Mouse (Mus musculus): ENCODE measurements at regions not wholly inside any gene's neighbourhood (a gene's known extent, or its start where the extent isn't known, plus 50 kb on each side); places are given as distances from the start of the nearest gene placed in this dataset.

GRCm38 (mm10) chr7:111420698-111421097 is 337.9 kb upstream of the Eif4g2 start:
- DNase-seq (ENCODE audit: low spot score) = no peak

DNA sequence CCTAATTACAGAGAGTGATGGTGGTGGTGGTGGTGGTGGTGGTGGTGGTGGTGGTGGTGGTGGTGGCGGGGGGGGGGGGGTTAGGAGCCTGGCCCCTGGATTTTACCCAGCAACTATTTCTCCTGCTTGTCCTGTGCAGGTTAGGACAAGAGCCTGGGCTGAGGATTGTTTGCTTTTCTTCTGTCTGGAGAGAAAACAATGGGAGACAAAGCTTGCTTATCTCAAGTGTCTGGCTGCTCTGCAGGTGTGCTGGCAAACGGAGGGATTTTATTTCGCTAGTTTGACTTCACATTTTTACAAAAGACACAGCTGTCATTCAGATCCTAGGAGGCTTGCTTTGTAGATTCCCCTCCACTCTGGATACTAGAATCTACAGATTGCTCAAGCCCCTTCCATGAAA is 334.9 kb upstream of the Eif4g2 start:
- no peak for DNase-seq (ENCODE audit: low spot score)

DNA sequence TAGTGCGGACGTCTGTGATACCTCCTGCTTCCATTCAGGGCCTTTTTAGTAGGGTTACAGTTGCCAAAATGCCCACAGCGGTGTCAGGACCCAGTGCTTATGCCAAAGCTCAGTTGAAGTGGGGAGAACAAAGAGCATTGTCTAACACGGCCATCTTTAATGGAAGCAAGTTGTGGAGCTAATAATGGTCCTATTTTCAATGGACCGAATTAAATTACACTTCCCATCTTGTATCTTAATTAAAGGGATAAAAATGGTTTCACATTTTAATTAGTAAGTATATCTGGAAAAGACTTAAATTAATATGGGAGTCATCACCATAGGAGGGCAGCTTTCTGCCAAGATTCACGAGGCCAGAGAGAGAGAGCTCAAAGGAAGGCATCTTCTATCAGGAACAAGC is 333.2 kb upstream of the Eif4g2 start:
- no peak for DNase-seq (ENCODE audit: low spot score)

GRCm38 (mm10) chr7:111413745-111414144 is 330.9 kb upstream of the Eif4g2 start:
- DNase-seq (ENCODE audit: low spot score) = no peak

DNA sequence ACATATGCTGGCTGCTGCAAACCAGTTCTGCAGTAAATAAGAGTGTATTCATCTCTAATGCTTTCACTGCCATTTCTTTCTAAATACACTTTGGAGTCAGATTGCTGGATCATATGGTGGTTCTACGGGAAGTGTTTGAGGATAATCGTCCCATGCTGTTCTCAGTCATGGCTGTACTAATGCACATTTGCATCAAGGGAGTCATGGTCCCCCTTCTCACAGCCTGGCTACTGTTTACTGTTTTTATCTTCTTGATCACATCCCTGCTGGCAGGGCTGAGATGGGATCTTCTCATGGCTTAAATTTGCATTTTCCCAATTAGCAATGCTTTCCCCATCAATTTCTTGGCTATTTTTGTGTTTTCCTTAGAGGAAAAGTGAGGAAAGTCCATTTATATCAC is 330.1 kb upstream of the Eif4g2 start:
- no peak for DNase-seq (ENCODE audit: low spot score)

- no peak for DNase-seq (ENCODE audit: low spot score)
Measured at GRCm38 (mm10) chr7:111411386-111411960, 328.6 kb upstream of the Eif4g2 start.

DNA sequence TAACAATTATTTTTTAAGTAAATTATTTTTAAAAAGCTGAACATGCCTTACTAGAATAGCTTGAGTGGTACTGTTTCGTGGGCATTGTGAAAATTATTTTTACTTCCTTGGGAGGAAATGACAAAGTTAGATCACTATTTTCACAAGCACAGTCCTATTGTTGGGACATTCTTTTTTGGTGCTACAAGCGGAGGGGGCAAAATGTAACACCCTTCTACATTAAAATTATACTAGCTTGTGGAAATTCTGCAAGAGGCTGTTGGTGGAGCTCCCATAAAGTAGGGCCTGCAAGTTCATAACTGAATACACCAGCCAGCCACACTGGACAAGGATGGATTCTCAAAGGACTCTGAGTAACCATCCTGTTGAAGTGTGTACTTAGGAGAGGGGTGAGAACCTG is 313.1 kb upstream of the Eif4g2 start:
- no peak for DNase-seq (ENCODE audit: low spot score)

- DNase-seq (ENCODE audit: low spot score) = no peak
Measured at GRCm38 (mm10) chr7:111395111-111395510, 312.3 kb upstream of the Eif4g2 start.

DNA sequence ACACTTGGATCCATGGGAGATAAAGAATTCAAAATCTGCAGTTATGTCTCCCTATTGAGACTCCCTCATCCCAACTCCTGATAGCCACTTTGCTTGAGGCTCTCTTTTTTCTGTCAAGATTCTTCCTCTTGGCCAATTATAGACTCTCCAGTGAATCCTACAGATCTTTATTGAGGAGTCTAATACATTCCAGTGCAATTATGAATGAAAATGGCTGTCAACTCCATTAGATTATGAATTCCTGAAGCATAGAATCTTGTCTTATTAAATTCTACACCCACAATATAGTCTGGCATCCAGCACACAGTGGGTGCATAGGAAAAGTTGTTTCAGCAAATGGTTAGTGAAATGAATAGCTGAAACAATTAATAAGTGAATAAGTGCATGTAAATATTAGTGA is 311.0 kb upstream of the Eif4g2 start:
- DNase-seq (ENCODE audit: low spot score) = no peak

GRCm38 (mm10) chr7:111389690-111390089 is 306.9 kb upstream of the Eif4g2 start:
- no peak for DNase-seq (ENCODE audit: low spot score)

GRCm38 (mm10) chr7:111374534-111374933 is 291.7 kb upstream of the Eif4g2 start:
- no peak for DNase-seq (ENCODE audit: low spot score)

DNA sequence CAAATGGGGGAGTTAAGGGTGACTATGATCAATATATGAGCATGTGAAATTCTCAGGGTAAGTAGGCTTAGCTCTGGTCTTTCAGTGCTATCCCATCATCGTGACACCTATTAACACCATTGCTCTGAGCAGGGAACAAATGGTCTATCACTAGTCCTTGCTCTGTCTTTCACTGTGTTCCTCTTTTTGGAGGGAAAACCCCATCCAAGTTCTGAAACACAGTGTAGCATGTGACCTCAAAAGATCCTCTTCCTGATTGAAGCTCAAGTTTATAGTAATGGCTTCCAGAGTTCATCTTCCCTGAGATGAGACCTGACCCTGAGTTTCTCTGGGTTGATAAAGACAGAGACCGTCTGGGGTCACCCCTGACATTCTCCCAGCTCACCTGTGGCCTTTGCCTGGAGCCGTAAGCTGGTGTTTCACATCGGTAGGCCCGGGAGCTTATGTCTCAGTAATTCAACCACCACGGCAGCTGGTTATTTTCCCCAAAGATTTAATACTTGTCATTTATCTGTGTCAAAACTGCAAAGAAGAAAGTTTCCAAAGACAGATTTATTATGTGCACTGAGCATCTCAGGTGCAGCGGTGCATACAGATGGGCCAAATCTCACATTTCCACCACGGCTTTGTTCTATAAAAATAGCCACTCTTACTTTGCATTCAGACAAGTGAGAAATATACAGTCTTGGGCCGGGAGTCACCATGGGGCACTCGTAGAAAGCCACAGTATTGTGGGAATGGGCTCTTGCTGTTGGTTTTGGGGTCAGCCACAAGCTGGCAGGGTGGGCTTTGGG is 290.7 kb upstream of the Eif4g2 start:
- DNase-seq (ENCODE audit: low spot score) = no peak

DNA sequence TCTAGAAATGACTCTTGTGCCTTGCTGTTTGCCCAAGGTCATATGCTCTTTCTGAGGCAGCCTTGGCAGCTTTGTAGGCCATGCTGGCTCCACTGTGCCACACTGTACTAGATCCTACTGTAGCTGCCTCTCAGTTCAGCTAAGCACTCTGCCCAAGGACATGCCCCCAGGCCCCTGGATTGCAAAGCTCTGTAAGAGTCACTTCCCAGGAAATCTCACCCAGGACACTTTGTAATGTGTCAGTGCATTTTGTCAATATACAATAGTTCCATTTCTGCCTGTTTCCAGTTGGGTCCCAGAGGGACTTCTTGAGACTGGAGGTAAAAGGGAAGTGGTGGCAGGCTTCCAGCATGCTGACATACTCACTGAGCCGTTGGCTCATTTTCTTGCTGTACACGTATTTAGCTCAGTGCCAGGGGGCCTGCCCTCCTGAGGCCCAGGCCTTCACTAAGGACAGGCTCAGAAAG is 287.6 kb upstream of the Eif4g2 start:
- DNase-seq (ENCODE audit: low spot score) = no peak

DNA sequence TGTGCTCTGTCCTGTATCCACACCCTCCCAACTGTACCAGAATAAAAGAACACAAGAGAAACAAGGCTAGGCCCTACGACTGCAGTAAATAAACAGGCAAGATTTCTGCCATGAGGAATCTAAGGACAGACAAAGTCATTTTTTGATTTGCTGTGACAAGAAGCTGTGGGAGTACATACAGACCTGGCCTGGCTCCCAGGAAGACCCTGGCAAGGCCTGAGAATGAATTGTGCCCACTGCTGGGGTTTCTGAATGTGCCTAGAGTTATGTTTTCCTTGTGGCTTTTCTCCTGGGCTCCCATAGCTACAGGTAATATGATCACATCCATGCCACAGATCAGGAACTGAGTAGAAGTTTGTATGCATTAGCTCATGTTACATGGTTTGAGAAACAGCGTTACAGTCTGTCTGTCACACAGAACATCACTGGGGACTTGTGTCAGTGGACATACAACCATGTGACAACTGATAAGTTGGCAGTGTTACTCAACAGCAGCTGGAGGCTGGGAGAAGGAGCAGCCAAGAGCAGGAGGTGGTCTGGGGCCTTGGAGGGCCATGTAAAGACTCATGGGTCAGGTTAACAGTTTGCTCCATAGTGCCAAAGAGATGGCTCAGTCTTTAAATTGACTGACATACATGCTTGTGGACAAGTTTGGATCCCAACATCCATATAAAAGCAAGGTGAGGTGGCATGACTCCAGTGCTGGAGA is 285.6 kb upstream of the Eif4g2 start:
- DNase-seq (ENCODE audit: low spot score) = no peak

GRCm38 (mm10) chr7:111366951-111367653 is 284.3 kb upstream of the Eif4g2 start:
- DNase-seq (ENCODE audit: low spot score) = no peak

- DNase-seq (ENCODE audit: low spot score) = no peak
Measured at GRCm38 (mm10) chr7:111365384-111365783, 282.6 kb upstream of the Eif4g2 start.

- DNase-seq (ENCODE audit: low spot score) = no peak
Measured at GRCm38 (mm10) chr7:111363206-111363605, 280.4 kb upstream of the Eif4g2 start.

GRCm38 (mm10) chr7:111362646-111363045 is 279.8 kb upstream of the Eif4g2 start:
- no peak for DNase-seq (ENCODE audit: low spot score)

DNA sequence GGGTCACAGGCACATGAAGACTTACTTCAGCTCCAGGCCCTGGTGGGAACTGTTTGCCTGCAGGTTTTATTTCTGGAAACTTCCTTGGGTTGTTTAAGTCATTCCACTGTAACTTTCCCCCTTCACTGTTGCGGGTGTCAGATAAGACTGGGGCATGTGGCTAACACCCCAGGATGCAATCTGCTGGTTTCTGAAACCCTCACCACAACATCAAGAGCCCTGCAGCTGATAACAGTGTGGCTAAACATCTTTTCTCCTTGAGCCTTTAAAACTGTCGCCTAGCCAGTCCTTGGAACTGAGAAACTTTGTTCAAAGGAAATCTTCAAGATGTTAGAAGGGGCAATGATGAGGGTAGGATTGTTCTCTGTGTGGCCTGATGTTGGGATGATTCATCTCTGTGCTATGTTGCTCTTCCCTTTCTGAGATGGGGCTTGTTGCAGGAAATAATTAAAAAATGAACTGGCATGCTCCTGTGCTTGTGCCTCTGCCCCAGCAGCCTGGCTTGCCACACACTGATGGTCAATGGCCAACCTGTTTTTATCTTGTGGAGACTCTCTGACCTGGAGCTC is 272.3 kb upstream of the Eif4g2 start:
- DNase-seq (ENCODE audit: low spot score) = no peak

DNA sequence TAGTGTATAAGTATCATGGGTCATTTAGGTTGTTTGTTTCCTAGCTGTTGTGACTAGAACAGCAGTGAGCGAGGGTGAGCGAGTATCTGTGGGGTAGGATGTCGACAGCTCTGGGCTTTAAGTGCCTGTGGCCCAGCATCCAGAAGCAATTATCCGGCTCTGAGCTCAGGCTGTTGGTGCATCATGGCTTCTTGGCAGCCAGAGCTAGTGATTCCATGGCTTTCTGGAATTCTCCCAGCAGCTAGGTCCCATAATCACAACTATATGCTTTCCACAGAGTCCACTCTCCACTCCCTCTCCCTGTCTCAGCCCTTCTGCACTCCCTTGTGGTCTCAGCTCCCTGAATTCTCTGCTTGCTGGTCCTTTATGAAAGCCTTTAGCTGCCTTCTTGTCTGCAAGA is 271.2 kb upstream of the Eif4g2 start:
- DNase-seq (ENCODE audit: low spot score) = no peak

DNA sequence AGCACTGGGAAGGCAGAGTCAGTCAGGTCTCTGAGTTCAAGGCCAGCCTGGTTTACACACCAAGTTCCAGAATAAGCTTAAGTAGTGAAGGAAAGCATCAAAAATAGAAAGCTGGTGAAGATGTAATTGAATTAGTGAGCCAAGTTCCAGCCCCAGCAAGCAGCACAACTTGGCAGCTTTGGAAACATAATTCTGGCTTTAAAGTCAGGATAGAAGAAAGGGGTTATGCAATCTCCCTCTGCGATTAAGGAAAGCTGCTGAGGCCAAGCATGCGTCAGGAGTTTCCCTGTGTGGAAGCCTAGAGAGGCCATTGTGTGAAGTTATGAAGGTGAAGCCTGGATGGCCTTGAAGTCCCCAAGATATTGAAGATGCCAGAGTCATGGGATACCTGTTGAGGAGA is 269.3 kb upstream of the Eif4g2 start:
- no peak for DNase-seq (ENCODE audit: low spot score)

- DNase-seq (ENCODE audit: low spot score) = no peak
Measured at GRCm38 (mm10) chr7:111345117-111345516, 262.3 kb upstream of the Eif4g2 start.
